Mouse (Mus musculus) heart, postnatal 0 days (tissue): ENCODE measurements around the gene Nsmf. TPM values are rescaled to one million over a fixed set of nuclear protein-coding genes. Genes with fewer than 3 reads are reported as not detected.

ENCODE experiments used
- ATAC-seq: fragments of 200-750 bp; cut with Nextera tagmentation; 2 replicates; pipeline ENCODE4 v1.8.0; 2017; ENCODE audit warnings: low read depth, moderate number of reproducible peaks, moderate library complexity; ENCODE audit not compliant: insufficient read depth
- DNase-seq: peaks from one replicate; pipeline ENCODE4 v3.0.0-alpha.2; 2016; ENCODE audit warnings: low spot score
- H3K27ac ChIP-seq: fragments of 300-500 bp; sonication (generic); 2 replicates; pipeline ENCODE4 v1.5.1; 2014; ENCODE audit warnings: low read depth, mild to moderate bottlenecking
- H3K27me3 ChIP-seq: fragments of 300-500 bp; sonication (generic); 2 replicates; pipeline ENCODE4 v1.6.1; 2014; ENCODE audit warnings: low read length, mixed read lengths; ENCODE audit not compliant: control insufficient read depth, insufficient read depth
- H3K36me3 ChIP-seq: fragments of 300-500 bp; sonication (generic); replicated peaks from 2 replicates; pipeline ENCODE4 v1.6.1; 2014; ENCODE audit warnings: low read length, mixed read lengths; ENCODE audit not compliant: control insufficient read depth, insufficient read depth
- H3K4me1 ChIP-seq: fragments of 300-500 bp; sonication (generic); 2 replicates; pipeline ENCODE4 v1.6.1; 2014; ENCODE audit warnings: antibody characterized with exemption; ENCODE audit not compliant: control insufficient read depth, insufficient read depth
- H3K4me2 ChIP-seq: fragments of 300-500 bp; sonication (generic); 2 replicates; pipeline ENCODE4 v1.6.1; 2014; ENCODE audit warnings: low read depth, mild to moderate bottlenecking, low read length, moderate library complexity
- H3K4me3 ChIP-seq: fragments of 300-500 bp; sonication (generic); 2 replicates; pipeline ENCODE4 v1.5.1; 2014; ENCODE audit warnings: low read depth, low read length
- H3K9ac ChIP-seq: fragments of 300-500 bp; sonication (generic); replicated peaks from 2 replicates; pipeline ENCODE4 v1.6.1; 2014; ENCODE audit warnings: low read depth, low read length, mixed read lengths
- H3K9me3 ChIP-seq: fragments of 300-500 bp; sonication (generic); replicated peaks from 2 replicates; pipeline ENCODE4 v1.6.1; 2016; ENCODE audit warnings: low read length; ENCODE audit not compliant: control insufficient read depth
- CTCF ChIP-seq: IDR thresholded peaks from 2 replicates; pipeline ENCODE4 v1.5.1; 2016; ENCODE audit warnings: antibody characterized with exemption, control low read depth, low read depth
- EP300 ChIP-seq: IDR thresholded peaks from 2 replicates; pipeline ENCODE4 v1.6.1; 2016; ENCODE audit warnings: antibody characterized with exemption, low read depth
- WGBS: fragments of 180-500 bp; shearing (Covaris S2); extraction: QIAGEN DNeasy Blood & Tissue Kit; methylation state at CpG from one replicate; pipeline ENCODE4 v1.1.7; 2014; 5-methylcytosine and 5-hydroxymethylcytosine counted together
- microRNA-seq: library from miRNA; unstranded; fragments of <30 nt; microRNA quantifications from one replicate; pipeline ENCODE4, GENCODE M21; 2016
- polyA plus RNA-seq: library from polyadenylated mRNA; unstranded; fragments of >200 nt; fragmentation: Nextera tagmentation; extraction: Ambion mirVana; gene quantifications from 2 replicates; pipeline ENCODE4 v1.2.1, GENCODE M21; 2015
- total RNA-seq: library from RNA; depleted of rRNA; stranded (reverse); fragments of >200 nt; gene quantifications from 2 replicates; pipeline ENCODE4 v1.2.3, GENCODE M21; 2014; ENCODE audit warnings: low replicate concordance; rRNA removed

Gene Nsmf
- total and polyA plus RNA-seq, 2 experiments from 2014 or later: 33.5 to 86.7 TPM

GRCm38 (mm10) chr2:25110505-25111183 is 56.5 kb downstream of the Nsmf start:
- no peak for DNase-seq
- Histone ChIP-seq H3K4me1 (peaks cover 20% of the 10 kb centered on the region), H3K9me3 (no peaks in the 10 kb centered on the region), H3K36me3 (no peaks in the 10 kb centered on the region), H3K4me3 (no peak overlapping the region), H3K4me2 (no peak overlapping the region), H3K27ac (peak overlapping the region; percentile 78), H3K27me3 (no peaks in the 10 kb centered on the region), H3K9ac (no peak overlapping the region)
- ATAC-seq: peak; percentile 67
- TF ChIP-seq CTCF: no peak
- TF ChIP-seq EP300: no peak

- Histone ChIP-seq H3K27me3 (no peaks in the 10 kb centered on the region), H3K9ac (no peak overlapping the region), H3K9me3 (no peaks in the 10 kb centered on the region), H3K27ac (peak overlapping the region; percentile 78), H3K36me3 (no peaks in the 10 kb centered on the region), H3K4me2 (no peak overlapping the region), H3K4me1 (peaks cover 14% of the 10 kb centered on the region), H3K4me3 (no peak overlapping the region)
- peak; percentile 78 for ATAC-seq
- DNase-seq: peak; percentile 49
- TF ChIP-seq EP300 (no peak), CTCF (no peak)
- 40% methylated on average over 9 of the region's 9 CpGs for WGBS
These were observed 57.1 kb downstream of the Nsmf start for GRCm38 (mm10) chr2:25111184-25111791.

Small RNAs within 50 kb of the gene (microRNA-seq; reads per million reads assigned to microRNA genes)
- gene Gm24328 (not detected), gene Mir7664 (not detected)

Other genes starting within 250 kb of the Nsmf start
- gene Ehmt1, start 134.7 kb upstream of the Nsmf start, total RNA-seq: 36.8 and 49.8 TPM in 2 replicates
- 30.6 and 34.7 TPM in 2 replicates for gene Ehmt1, start 134.7 kb upstream of the Nsmf start, polyA plus RNA-seq
- 11.9 and 23.9 TPM in 2 replicates for gene Arrdc1, start 119.1 kb upstream of the Nsmf start, total RNA-seq
- gene Arrdc1, start 119.1 kb upstream of the Nsmf start, polyA plus RNA-seq: 10.2 and 12.2 TPM in 2 replicates
- gene Zmynd19, start 104.6 kb upstream of the Nsmf start, total RNA-seq: 5.9 and 21.3 TPM in 2 replicates
- gene Zmynd19, start 104.6 kb upstream of the Nsmf start, polyA plus RNA-seq: 5.6 and 6.0 TPM in 2 replicates
- 17.7 and 24.8 TPM in 2 replicates for gene Dph7, start 92.0 kb upstream of the Nsmf start, total RNA-seq
- gene Dph7, start 92.0 kb upstream of the Nsmf start, polyA plus RNA-seq: 10.2 and 11.7 TPM in 2 replicates
- 62.3 and 69.5 TPM in 2 replicates for gene Mrpl41, start 79.3 kb upstream of the Nsmf start, total RNA-seq
- 194 and 197 TPM in 2 replicates for gene Mrpl41, start 79.3 kb upstream of the Nsmf start, polyA plus RNA-seq
- gene Pnpla7, start 78.3 kb upstream of the Nsmf start, total RNA-seq: 10.0 and 19.5 TPM in 2 replicates
- 9.5 and 10.9 TPM in 2 replicates for gene Pnpla7, start 78.3 kb upstream of the Nsmf start, polyA plus RNA-seq
- not detected in 2 replicates for gene Entpd8, start 25.9 kb downstream of the Nsmf start, total RNA-seq
- not detected in 2 replicates for gene Entpd8, start 25.9 kb downstream of the Nsmf start, polyA plus RNA-seq
- gene Noxa1, start 40.8 kb downstream of the Nsmf start, total RNA-seq: not detected in 2 replicates
- gene Noxa1, start 40.8 kb downstream of the Nsmf start, polyA plus RNA-seq: not detected in 2 replicates
- gene Nrarp, start 126.4 kb downstream of the Nsmf start, total RNA-seq: 34.1 and 38.1 TPM in 2 replicates
- 8.8 and 9.6 TPM in 2 replicates for gene Nrarp, start 126.4 kb downstream of the Nsmf start, polyA plus RNA-seq
- 4.9 and 8.6 TPM in 2 replicates for gene Tor4a, start 142.5 kb downstream of the Nsmf start, total RNA-seq
- 4.4 and 5.2 TPM in 2 replicates for gene Tor4a, start 142.5 kb downstream of the Nsmf start, polyA plus RNA-seq
- 49.0 and 63.7 TPM in 2 replicates for gene Nelfb, start 157.1 kb downstream of the Nsmf start, total RNA-seq
- gene Nelfb, start 157.1 kb downstream of the Nsmf start, polyA plus RNA-seq: 38.4 and 41.9 TPM in 2 replicates
- gene Stpg3, start 160.3 kb downstream of the Nsmf start, total RNA-seq: not detected in 2 replicates
- gene Stpg3, start 160.3 kb downstream of the Nsmf start, polyA plus RNA-seq: not detected in 2 replicates
- gene Fam166a, start 164.4 kb downstream of the Nsmf start, total RNA-seq: not detected in 2 replicates
- 0.33 TPM in 1 of 2 replicates, not detected in the other for gene Fam166a, start 164.4 kb downstream of the Nsmf start, polyA plus RNA-seq
- 665 and 888 TPM in 2 replicates for gene Tubb4b, start 170.3 kb downstream of the Nsmf start, total RNA-seq
- 217 and 244 TPM in 2 replicates for gene Tubb4b, start 170.3 kb downstream of the Nsmf start, polyA plus RNA-seq
- gene Slc34a3, start 180.0 kb downstream of the Nsmf start, total RNA-seq: not detected in 2 replicates
- gene Slc34a3, start 180.0 kb downstream of the Nsmf start, polyA plus RNA-seq: not detected in 2 replicates
- not detected in 2 replicates for gene Rnf224, start 182.4 kb downstream of the Nsmf start, total RNA-seq
- not detected in 2 replicates for gene Rnf224, start 182.4 kb downstream of the Nsmf start, polyA plus RNA-seq
- 2.4 and 4.1 TPM in 2 replicates for gene Rnf208, start 187.9 kb downstream of the Nsmf start, total RNA-seq
- 0.92 and 1.1 TPM in 2 replicates for gene Rnf208, start 187.9 kb downstream of the Nsmf start, polyA plus RNA-seq
- not detected in 2 replicates for gene Cysrt1, start 188.1 kb downstream of the Nsmf start, total RNA-seq
- not detected in 2 replicates for gene Cysrt1, start 188.1 kb downstream of the Nsmf start, polyA plus RNA-seq
- gene AL732309.1, start 192.5 kb downstream of the Nsmf start, total RNA-seq: 4.8 and 6.9 TPM in 2 replicates
- 0.97 and 1.6 TPM in 2 replicates for gene AL732309.1, start 192.5 kb downstream of the Nsmf start, polyA plus RNA-seq
- 35.3 and 42.0 TPM in 2 replicates for gene Tmem203, start 201.1 kb downstream of the Nsmf start, total RNA-seq
- gene Tmem203, start 201.1 kb downstream of the Nsmf start, polyA plus RNA-seq: 25.6 and 26.5 TPM in 2 replicates
- 5.2 and 5.4 TPM in 2 replicates for gene Tprn, start 208.3 kb downstream of the Nsmf start, total RNA-seq
- 3.6 and 3.7 TPM in 2 replicates for gene Tprn, start 208.3 kb downstream of the Nsmf start, polyA plus RNA-seq
- 58.9 and 110 TPM in 2 replicates for gene Ssna1, start 218.1 kb downstream of the Nsmf start, total RNA-seq
- 111 and 117 TPM in 2 replicates for gene Ssna1, start 218.1 kb downstream of the Nsmf start, polyA plus RNA-seq
- 31.4 and 48.6 TPM in 2 replicates for gene Anapc2, start 218.1 kb downstream of the Nsmf start, total RNA-seq
- 41.0 and 46.5 TPM in 2 replicates for gene Anapc2, start 218.1 kb downstream of the Nsmf start, polyA plus RNA-seq
- gene Tmem210, start 233.8 kb downstream of the Nsmf start, total RNA-seq: not detected in 2 replicates
- not detected in 2 replicates for gene Tmem210, start 233.8 kb downstream of the Nsmf start, polyA plus RNA-seq
- not detected in 2 replicates for gene Lrrc26, start 235.6 kb downstream of the Nsmf start, total RNA-seq
- gene Lrrc26, start 235.6 kb downstream of the Nsmf start, polyA plus RNA-seq: 1.2 TPM in 1 of 2 replicates, not detected in the other